Mouse (Mus musculus) forebrain, embryonic 15.5 days (tissue): ENCODE measurements around the gene Zranb2. TPM values are rescaled to one million over a fixed set of nuclear protein-coding genes. Genes with fewer than 3 reads are reported as not detected.

ENCODE experiments used
- ATAC-seq: fragments of 200-750 bp; cut with Nextera tagmentation; replicated peaks from 2 replicates; pipeline ENCODE4 v1.8.0; 2017; ENCODE audit warnings: mild to moderate bottlenecking, moderate TSS enrichment, moderate library complexity
- H3K27ac ChIP-seq: fragments of 300-500 bp; sonication (generic); replicated peaks from 2 replicates; pipeline ENCODE4 v1.5.1; 2015; ENCODE audit warnings: mild to moderate bottlenecking, inconsistent platforms
- H3K27me3 ChIP-seq: fragments of 300-500 bp; sonication (generic); 2 replicates; pipeline ENCODE4 v1.6.1; 2015; ENCODE audit warnings: inconsistent platforms
- H3K36me3 ChIP-seq: fragments of 300-500 bp; sonication (generic); 2 replicates; pipeline ENCODE4 v1.6.1; 2015; ENCODE audit warnings: mild to moderate bottlenecking, inconsistent platforms
- H3K4me1 ChIP-seq: fragments of 300-500 bp; sonication (generic); 2 replicates; pipeline ENCODE4 v1.6.1; 2015; ENCODE audit warnings: inconsistent platforms
- H3K4me2 ChIP-seq: fragments of 300-500 bp; sonication (generic); replicated peaks from 2 replicates; pipeline ENCODE4 v1.6.1; 2015; ENCODE audit warnings: mild to moderate bottlenecking, inconsistent platforms
- H3K4me3 ChIP-seq: fragments of 300-500 bp; sonication (generic); 2 replicates; pipeline ENCODE4 v1.5.1; 2015; ENCODE audit warnings: mild to moderate bottlenecking, inconsistent platforms
- H3K9ac ChIP-seq: fragments of 300-500 bp; sonication (generic); replicated peaks from 2 replicates; pipeline ENCODE4 v1.6.1; 2015; ENCODE audit warnings: mild to moderate bottlenecking, inconsistent platforms
- H3K9me3 ChIP-seq: fragments of 300-500 bp; sonication (generic); 2 replicates; pipeline ENCODE4 v1.6.1; 2016; ENCODE audit warnings: inconsistent platforms
- WGBS: fragments of 180-500 bp; shearing (Covaris S2); methylation state at CpG from one replicate; pipeline ENCODE4 v1.1.7; 2015; ENCODE audit warnings: mixed read lengths; 5-methylcytosine and 5-hydroxymethylcytosine counted together
- microRNA counts: library from miRNA; unstranded; fragments of <30 nt; microRNA quantifications from one replicate; lab custom pipeline; 2016
- microRNA-seq: library from miRNA; unstranded; fragments of <30 nt; microRNA quantifications from one replicate; pipeline ENCODE4, GENCODE M21; 2016
- polyA plus RNA-seq: library from polyadenylated mRNA; unstranded; fragments of >200 nt; fragmentation: Nextera tagmentation; extraction: Ambion mirVana; gene quantifications from 2 replicates; pipeline ENCODE4 v1.2.1, GENCODE M21; 2015

The Zranb2 gene
- polyA plus RNA-seq, 1 experiment from 2014 or later = 126 TPM

DNA sequence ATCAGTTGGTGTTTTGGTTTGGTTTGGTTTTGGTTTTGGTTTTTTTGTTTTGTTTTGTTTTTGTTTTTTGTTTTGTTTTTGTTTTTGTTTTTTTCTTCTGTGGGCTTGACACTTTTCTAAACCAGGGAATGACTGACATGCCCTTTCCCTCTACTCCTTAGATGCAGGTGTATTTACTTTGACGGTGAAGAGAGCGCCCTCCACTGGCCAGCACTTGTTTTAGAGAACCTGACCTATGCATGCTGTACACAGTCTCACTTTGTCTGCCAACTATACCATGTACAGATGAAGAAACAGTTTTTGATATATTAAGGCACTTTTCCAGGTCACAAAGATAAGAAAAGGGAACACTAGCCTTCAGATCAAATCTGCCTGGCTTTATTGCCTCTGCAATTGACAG is 47.8 kb downstream of the Zranb2 start:
- 20% methylated on average over 2 of the region's 2 CpGs for WGBS
- H3K4me1 ChIP-seq = no peaks in the 10 kb centered on the region
- H3K27me3 ChIP-seq = no peaks in the 10 kb centered on the region
- H3K9me3 ChIP-seq = no peaks in the 10 kb centered on the region
- no peak overlapping the region for H3K9ac ChIP-seq
- H3K4me3 ChIP-seq = no peak overlapping the region
- no peak overlapping the region for H3K27ac ChIP-seq
- no peak for ATAC-seq
- H3K36me3 ChIP-seq = no peaks in the 10 kb centered on the region
- H3K4me2 ChIP-seq = no peak overlapping the region

DNA sequence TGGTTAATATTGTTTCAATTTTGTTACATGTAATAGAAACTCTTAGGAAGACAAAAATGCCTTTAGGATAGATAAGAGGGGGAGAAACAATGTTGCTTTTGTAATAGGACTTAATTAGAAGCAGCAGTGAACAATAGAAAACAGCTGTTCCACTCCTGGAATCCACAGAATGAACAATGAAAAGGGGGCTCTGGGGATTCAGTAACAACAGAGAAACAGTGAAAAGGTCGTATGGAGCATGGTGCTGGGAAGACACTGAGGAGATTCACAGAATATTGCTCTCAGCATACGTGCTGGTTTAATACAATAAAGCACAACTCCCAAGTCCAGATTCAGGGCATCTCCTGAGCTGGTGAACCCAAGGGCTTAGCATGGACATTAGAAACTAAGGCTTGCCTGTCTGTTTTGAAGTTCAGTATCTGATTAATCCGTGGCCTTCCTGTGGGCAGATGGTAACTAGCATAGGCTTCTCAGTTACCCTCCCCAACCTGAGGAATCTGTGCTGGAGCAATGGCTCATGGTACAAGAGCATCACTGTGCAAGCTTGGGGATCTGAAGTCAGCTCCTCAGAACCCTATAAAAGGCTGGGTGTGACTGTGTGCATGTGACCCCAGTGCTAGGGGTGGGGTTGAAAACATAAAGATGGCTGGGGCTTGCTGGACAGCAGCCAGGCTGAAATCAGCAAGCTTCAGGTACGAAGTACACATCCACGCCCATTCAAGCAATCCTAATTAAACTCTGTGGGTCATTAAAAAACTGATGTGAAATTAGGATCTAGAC is 48.9 kb downstream of the Zranb2 start:
- ATAC-seq = no peak
- Histone ChIP-seq H3K4me3 (no peak overlapping the region), H3K4me2 (no peak overlapping the region), H3K36me3 (no peaks in the 10 kb centered on the region), H3K27me3 (no peaks in the 10 kb centered on the region), H3K9ac (no peak overlapping the region), H3K4me1 (no peaks in the 10 kb centered on the region), H3K27ac (no peak overlapping the region), H3K9me3 (no peaks in the 10 kb centered on the region)
- WGBS = 26% methylated on average over 5 of the region's 5 CpGs

DNA sequence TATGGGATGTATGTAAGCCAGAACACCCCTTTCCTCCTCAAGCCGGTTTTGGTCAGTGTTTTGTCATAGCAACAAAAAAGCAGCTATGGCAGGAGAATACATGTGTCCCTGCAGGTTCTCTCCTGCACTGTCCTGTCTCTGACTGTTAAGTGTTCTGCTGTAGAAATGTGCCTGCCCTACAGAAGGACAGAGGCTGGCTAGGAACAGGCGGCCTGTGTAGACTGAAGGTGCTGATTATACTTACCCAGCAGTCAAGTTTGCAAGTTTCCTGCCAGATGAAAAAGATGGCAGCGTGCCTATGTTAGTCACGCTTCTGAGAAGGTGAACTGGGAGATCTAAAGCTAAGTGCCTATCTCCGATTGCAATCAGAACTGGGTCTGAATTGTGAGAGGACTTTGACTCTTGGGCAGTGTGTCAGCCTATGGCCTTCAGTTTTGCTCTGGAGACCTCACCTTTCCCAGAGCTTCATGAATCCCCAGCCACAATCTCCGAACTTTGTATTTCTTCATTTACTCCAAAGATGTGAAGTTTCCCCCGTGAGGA is 63.9 kb downstream of the Zranb2 start:
- ATAC-seq = no peak
- H3K4me3 ChIP-seq = no peak overlapping the region
- WGBS = 77% methylated on average over 7 of the region's 7 CpGs

More for the DNA sequence above, 63.9 kb downstream of the Zranb2 start:
- Histone ChIP-seq H3K9ac (no peak overlapping the region), H3K9me3 (no peaks in the 10 kb centered on the region), H3K4me1 (no peaks in the 10 kb centered on the region), H3K4me2 (no peak overlapping the region), H3K27ac (no peak overlapping the region), H3K27me3 (no peaks in the 10 kb centered on the region), H3K36me3 (no peaks in the 10 kb centered on the region)

MicroRNA genes within 50 kb of the gene (microRNA counts, 519-probe panel; counts per million panel counts)
- 2,509 counts per million, percentile 54 among the panel's probes with 10 or more counts for microRNA mmu-miR-186 (lab: Ali Mortazavi, UCI)

Small RNA genes lying within 50 kb of the gene (microRNA-seq; reads per million reads assigned to microRNA genes)
- gene Mir186 = 645 reads per million, percentile 75 among the genes with 10 or more reads in this experiment

Other genes starting within 250 kb of the Zranb2 start
- gene Ptger3, start 32.7 kb downstream of the Zranb2 start, polyA plus RNA-seq = 2.4 and 2.5 TPM in 2 replicates